Mouse (Mus musculus) adrenal gland, postnatal 14 days (tissue): ENCODE data around the gene Gins1. TPM values are rescaled to one million over a fixed set of nuclear protein-coding genes. Genes with fewer than 3 reads are reported as not detected.

Experiments
- DNase-seq: peaks from one replicate; pipeline ENCODE4 v3.0.0; 2021; ENCODE audit warnings: mixed read lengths
- total RNA-seq: library from RNA; stranded (reverse); gene quantifications from 2 replicates; pipeline ENCODE4 v1.2.3, GENCODE M21; 2021

Gene Gins1
- total RNA-seq, 1 experiment from 2014 or later, result 6.9 TPM

DNA sequence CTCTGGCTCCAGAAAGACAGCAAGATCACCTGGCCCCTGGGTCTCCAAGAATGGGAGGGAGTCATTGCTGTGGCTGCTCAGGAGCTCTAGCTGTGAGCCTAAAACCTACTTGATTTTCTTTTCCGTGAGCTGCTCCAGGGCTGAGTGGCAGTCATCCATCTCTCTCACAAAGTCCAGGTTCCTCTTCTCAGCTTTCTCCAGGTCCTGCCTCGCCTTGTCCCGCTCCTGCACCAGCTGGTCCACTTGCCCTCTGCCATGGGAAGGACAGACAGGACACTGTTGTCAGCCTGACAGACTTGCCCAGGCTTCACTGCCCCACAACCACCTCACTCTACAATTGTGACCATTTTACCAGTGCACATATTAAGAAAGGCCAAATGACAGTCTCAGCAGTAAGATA is 58.0 kb downstream of the Gins1 start:
- DNase-seq, result no peak

DNA sequence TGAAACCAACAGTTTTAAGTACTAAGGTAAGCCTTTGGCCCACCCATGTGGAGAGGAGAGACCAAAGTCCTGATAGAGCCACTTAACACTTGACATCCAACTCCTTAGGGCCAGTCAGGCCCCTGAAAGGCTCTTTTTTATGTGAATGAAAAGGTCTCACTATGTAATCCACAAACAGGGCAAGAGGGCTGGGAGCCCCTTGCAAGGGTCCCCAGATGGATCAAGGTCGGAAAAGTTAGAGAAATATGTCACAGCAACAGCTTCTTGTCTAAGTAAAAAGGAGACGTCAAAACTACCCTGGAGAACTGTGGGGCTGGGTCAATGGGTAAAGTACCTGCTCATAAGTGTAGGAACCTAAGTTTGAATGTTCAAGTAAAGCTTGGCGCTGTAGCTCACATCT is 59.4 kb downstream of the Gins1 start:
- no peak for DNase-seq

DNA sequence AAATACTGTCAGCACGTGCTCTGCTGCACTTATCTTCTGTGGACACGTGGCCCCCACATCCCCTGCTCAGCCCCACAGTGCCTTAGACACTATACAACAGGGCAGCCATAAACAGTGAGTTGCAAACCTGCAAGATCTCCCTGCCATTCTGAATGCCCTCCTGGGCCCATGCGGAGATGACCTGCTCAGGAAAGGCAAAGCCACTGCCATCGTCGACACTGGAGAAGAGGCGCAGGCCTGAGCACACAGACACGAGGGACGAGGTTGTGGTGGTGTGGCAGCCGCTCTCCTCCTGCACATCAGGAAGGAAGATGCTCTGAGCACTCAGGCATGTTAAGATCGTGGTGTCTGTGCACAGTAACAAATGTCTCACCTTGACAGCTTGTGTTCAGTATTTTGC is 60.8 kb downstream of the Gins1 start:
- DNase-seq, result no peak

- DNase-seq, result no peak
Measured at GRCm38 (mm10) chr2:150967491-150967890, 62.3 kb downstream of the Gins1 start.

DNA sequence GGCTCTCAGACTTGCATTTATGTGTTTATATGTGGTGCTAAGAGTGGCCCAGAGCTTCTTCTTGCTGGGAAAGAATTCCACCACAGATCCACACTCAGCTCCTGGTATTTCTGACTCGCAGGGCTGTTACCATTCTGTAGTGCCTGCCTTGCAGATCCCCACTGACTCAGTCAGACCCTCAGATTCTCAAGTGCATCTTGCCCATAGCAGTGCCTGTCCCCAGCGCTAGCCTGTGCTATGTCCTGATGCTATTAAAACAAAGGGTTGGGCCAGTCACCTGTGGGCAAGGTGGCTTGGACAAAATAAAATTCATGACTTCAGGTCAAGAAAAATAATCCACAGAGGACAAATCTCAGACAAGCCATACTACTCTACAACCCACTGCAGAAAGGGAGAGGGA is 64.0 kb downstream of the Gins1 start:
- DNase-seq, result no peak

DNA sequence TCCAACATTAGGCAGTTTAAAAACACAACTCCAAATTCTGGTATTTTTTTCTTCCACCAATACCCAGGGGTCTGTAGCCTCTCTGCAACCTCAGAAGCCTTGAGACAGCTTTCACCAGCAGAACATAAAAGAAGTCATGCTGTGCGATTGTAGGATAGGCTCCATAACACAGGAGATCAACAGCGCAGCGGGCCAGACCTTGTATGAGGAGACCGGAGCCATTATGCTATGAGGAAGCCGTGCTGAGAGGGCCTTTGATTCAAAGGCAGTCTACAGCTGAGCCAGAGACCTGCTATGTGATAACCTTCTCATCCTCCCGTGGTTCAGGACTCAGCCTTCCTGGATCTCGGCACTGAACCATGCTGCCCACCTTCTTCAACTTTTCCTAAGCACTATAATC is 66.7 kb downstream of the Gins1 start:
- no peak for DNase-seq

- DNase-seq, result no peak
Measured at GRCm38 (mm10) chr2:150972681-150973080, 67.5 kb downstream of the Gins1 start.

- no peak for DNase-seq
Measured at GRCm38 (mm10) chr2:150973401-150974115, 68.4 kb downstream of the Gins1 start.

DNA sequence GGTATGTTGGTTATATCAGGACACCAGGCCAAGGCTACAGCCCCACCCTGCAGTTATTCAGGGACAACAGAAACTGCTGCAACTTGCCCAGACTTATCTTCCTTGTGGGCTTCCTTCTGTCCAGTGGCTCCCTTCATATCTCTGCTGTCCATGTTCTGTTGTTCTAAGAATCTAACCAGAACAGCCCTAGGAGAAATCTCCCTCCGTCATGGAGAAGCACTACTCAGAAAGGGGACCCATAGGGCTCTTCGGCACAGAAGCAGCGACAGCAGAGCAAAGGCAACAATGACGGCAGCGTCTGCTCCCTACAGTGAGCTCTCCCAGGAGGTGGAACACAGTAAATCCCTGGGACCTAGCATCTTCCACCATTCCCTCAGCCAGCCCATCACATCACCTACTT is 71.7 kb downstream of the Gins1 start:
- no peak for DNase-seq

DNA sequence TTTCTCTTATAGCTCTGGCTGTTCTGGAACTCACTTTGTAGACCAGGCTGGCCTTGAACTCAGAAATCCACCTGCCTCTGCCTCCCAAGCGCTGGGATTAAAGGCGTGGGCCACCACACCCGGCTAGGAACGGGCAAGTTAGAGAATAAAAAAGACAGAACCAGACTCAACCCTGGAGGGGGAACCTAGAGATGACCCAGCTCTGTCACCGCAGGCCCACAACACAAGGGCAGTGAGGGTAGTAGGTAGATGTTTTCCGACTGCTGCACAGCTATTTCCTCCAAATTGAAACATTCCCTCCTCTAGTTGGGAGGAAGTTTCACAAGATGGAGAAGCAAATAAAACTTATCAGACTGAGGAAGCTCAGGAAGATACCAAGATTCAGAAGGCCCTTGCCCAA is 72.5 kb downstream of the Gins1 start:
- no peak for DNase-seq

DNA sequence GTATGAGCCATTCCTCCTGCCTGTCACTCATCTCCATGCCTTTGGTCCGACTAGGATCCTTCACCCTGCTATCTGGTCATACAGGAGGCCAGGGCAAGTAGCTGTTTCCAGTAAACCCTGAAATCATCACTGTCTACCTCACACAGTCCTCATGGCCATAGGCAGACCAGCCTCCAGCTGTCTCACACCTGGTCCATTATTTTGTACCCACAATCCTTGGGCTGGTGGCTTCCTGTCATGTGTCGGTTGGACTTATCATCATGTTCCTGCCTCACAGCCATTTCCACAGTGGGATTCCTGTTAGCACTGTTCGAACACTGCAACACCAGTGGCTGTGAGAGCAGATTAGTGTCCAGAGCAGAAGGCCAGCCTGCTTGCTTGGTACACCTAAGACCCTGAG is 73.6 kb downstream of the Gins1 start:
- no peak for DNase-seq

- DNase-seq, result no peak
Measured at GRCm38 (mm10) chr2:150979861-150980620, 74.8 kb downstream of the Gins1 start.

Other genes starting within 250 kb of the Gins1 start
- gene Acss1, start 236.9 kb upstream of the Gins1 start, total RNA-seq, result 75.7 and 93.0 TPM in 2 replicates
- not detected in 2 replicates for gene Vsx1, start 216.0 kb upstream of the Gins1 start, total RNA-seq
- gene Entpd6, start 156.4 kb upstream of the Gins1 start, total RNA-seq, result 11.3 and 12.1 TPM in 2 replicates
- 41.7 and 45.3 TPM in 2 replicates for gene Pygb, start 118.7 kb upstream of the Gins1 start, total RNA-seq
- gene Abhd12, start 659 bp upstream of the Gins1 start, total RNA-seq, result 59.1 and 60.8 TPM in 2 replicates
- 18.9 and 21.8 TPM in 2 replicates for gene Ninl, start 134.0 kb downstream of the Gins1 start, total RNA-seq
- gene Nanp, start 134.0 kb downstream of the Gins1 start, total RNA-seq, result 10.8 and 13.4 TPM in 2 replicates
- gene Gm14151, start 186.9 kb downstream of the Gins1 start, total RNA-seq, result not detected in 2 replicates
- not detected in 2 replicates for gene Gm14147, start 192.8 kb downstream of the Gins1 start, total RNA-seq